Mouse (Mus musculus): Measurements from ENCODE around the gene Mecom. TPM values are rescaled to one million over a fixed set of nuclear protein-coding genes. Genes with fewer than 3 reads are reported as not detected.
"Not testable (repeated sequence)": the region's sequence is repeated elsewhere in the genome, so short reads cannot be mapped to it uniquely, and the experiment has no call there.

The Mecom gene
- polyA plus RNA-seq, 1 experiment: not detected

- no peaks in the 10 kb centered on the region for H3K9me3 ChIP-seq
- no peaks in the 10 kb centered on the region for H3K36me3 ChIP-seq (replicated peaks; ENCODE audit: low read length)
- TF ChIP-seq GATA1 (IDR thresholded peaks at IDR 0.05; ENCODE audit: borderline replicate concordance, low read length): no peak
- no peaks in the 10 kb centered on the region for H3K4me1 ChIP-seq
- H3K27me3 ChIP-seq (replicated peaks): no peaks in the 10 kb centered on the region
- H3K4me3 ChIP-seq (replicated peaks): no peak overlapping the region
Observed at GRCm38 (mm10) chr3:30234018-30234417, 313.8 kb downstream of the Mecom start.

- H3K36me3 ChIP-seq (replicated peaks; ENCODE audit: low read length): no peaks in the 10 kb centered on the region
- no peak for TF ChIP-seq FLI1 (IDR thresholded peaks at IDR 0.05; ENCODE audit: low read length)
- no peak for TF ChIP-seq GATA1 (IDR thresholded peaks at IDR 0.05; ENCODE audit: borderline replicate concordance, low read length)
- H3K4me1 ChIP-seq: no peaks in the 10 kb centered on the region
- H3K9me3 ChIP-seq: no peaks in the 10 kb centered on the region
- no peaks in the 10 kb centered on the region for H3K27me3 ChIP-seq (replicated peaks)
- H3K4me3 ChIP-seq (replicated peaks): no peak overlapping the region
Observed at GRCm38 (mm10) chr3:30227964-30228670, 319.7 kb downstream of the Mecom start.

- TF ChIP-seq GATA1 (IDR thresholded peaks at IDR 0.05; ENCODE audit: borderline replicate concordance, low read length) (no peak), FLI1 (IDR thresholded peaks at IDR 0.05; ENCODE audit: low read length) (no peak)
- Histone ChIP-seq H3K27me3 (replicated peaks) (no peaks in the 10 kb centered on the region), H3K36me3 (replicated peaks; ENCODE audit: low read length) (no peaks in the 10 kb centered on the region), H3K4me1 (no peaks in the 10 kb centered on the region), H3K4me3 (replicated peaks) (no peak overlapping the region), H3K9me3 (no peaks in the 10 kb centered on the region)
Observed at GRCm38 (mm10) chr3:30226928-30227370, 320.9 kb downstream of the Mecom start.

GRCm38 (mm10) chr3:30225200-30225599 lies 322.6 kb downstream of the Mecom start:
- not testable (repeated sequence) for H3K9me3 ChIP-seq; H3K4me3 ChIP-seq (replicated peaks); H3K36me3 ChIP-seq (replicated peaks; ENCODE audit: low read length); H3K27me3 ChIP-seq (replicated peaks); H3K4me1 ChIP-seq

- H3K27me3 ChIP-seq (replicated peaks): no peaks in the 10 kb centered on the region
- H3K36me3 ChIP-seq (replicated peaks; ENCODE audit: low read length): no peaks in the 10 kb centered on the region
- no peak for TF ChIP-seq GATA1 (IDR thresholded peaks at IDR 0.05; ENCODE audit: borderline replicate concordance, low read length)
- no peak for TF ChIP-seq FLI1 (IDR thresholded peaks at IDR 0.05; ENCODE audit: low read length)
- H3K9me3 ChIP-seq: no peaks in the 10 kb centered on the region
- H3K4me3 ChIP-seq (replicated peaks): no peak overlapping the region
- H3K4me1 ChIP-seq: no peaks in the 10 kb centered on the region
Observed at GRCm38 (mm10) chr3:30220701-30221412, 327.0 kb downstream of the Mecom start.

- Histone ChIP-seq H3K36me3 (replicated peaks; ENCODE audit: low read length) (no peaks in the 10 kb centered on the region), H3K27me3 (replicated peaks) (no peaks in the 10 kb centered on the region), H3K4me1 (no peaks in the 10 kb centered on the region), H3K4me3 (replicated peaks) (no peak overlapping the region), H3K9me3 (no peaks in the 10 kb centered on the region)
- TF ChIP-seq FLI1 (IDR thresholded peaks at IDR 0.05; ENCODE audit: low read length): no peak
- no peak for TF ChIP-seq GATA1 (IDR thresholded peaks at IDR 0.05; ENCODE audit: borderline replicate concordance, low read length)
Observed at GRCm38 (mm10) chr3:30219891-30220290, 327.9 kb downstream of the Mecom start.

- H3K9me3 ChIP-seq: no peaks in the 10 kb centered on the region
- H3K4me3 ChIP-seq (replicated peaks): no peak overlapping the region
- H3K36me3 ChIP-seq (replicated peaks; ENCODE audit: low read length): no peaks in the 10 kb centered on the region
- no peaks in the 10 kb centered on the region for H3K4me1 ChIP-seq
- no peak for TF ChIP-seq GATA1 (IDR thresholded peaks at IDR 0.05; ENCODE audit: borderline replicate concordance, low read length)
- TF ChIP-seq FLI1 (IDR thresholded peaks at IDR 0.05; ENCODE audit: low read length): no peak
- no peaks in the 10 kb centered on the region for H3K27me3 ChIP-seq (replicated peaks)
Observed at GRCm38 (mm10) chr3:30219190-30219884, 328.5 kb downstream of the Mecom start.

GRCm38 (mm10) chr3:30214607-30215006 lies 333.2 kb downstream of the Mecom start:
- Histone ChIP-seq H3K4me3 (replicated peaks) (no peak overlapping the region), H3K9me3 (no peaks in the 10 kb centered on the region), H3K4me1 (no peaks in the 10 kb centered on the region), H3K27me3 (replicated peaks) (no peaks in the 10 kb centered on the region), H3K36me3 (replicated peaks; ENCODE audit: low read length) (no peaks in the 10 kb centered on the region)
- TF ChIP-seq FLI1 (IDR thresholded peaks at IDR 0.05; ENCODE audit: low read length): no peak
- TF ChIP-seq GATA1 (IDR thresholded peaks at IDR 0.05; ENCODE audit: borderline replicate concordance, low read length): no peak

- Histone ChIP-seq H3K9me3 (no peaks in the 10 kb centered on the region), H3K36me3 (replicated peaks; ENCODE audit: low read length) (no peaks in the 10 kb centered on the region), H3K4me1 (no peaks in the 10 kb centered on the region), H3K4me3 (replicated peaks) (no peak overlapping the region), H3K27me3 (replicated peaks) (no peaks in the 10 kb centered on the region)
- no peak for TF ChIP-seq FLI1 (IDR thresholded peaks at IDR 0.05; ENCODE audit: low read length)
- no peak for TF ChIP-seq GATA1 (IDR thresholded peaks at IDR 0.05; ENCODE audit: borderline replicate concordance, low read length)
Observed at GRCm38 (mm10) chr3:30213540-30214170, 334.2 kb downstream of the Mecom start.

GRCm38 (mm10) chr3:30212802-30213201 lies 335.0 kb downstream of the Mecom start:
- no peaks in the 10 kb centered on the region for H3K36me3 ChIP-seq (replicated peaks; ENCODE audit: low read length)
- no peaks in the 10 kb centered on the region for H3K27me3 ChIP-seq (replicated peaks)
- H3K4me3 ChIP-seq (replicated peaks): no peak overlapping the region
- H3K9me3 ChIP-seq: no peaks in the 10 kb centered on the region
- TF ChIP-seq GATA1 (IDR thresholded peaks at IDR 0.05; ENCODE audit: borderline replicate concordance, low read length): no peak
- no peak for TF ChIP-seq FLI1 (IDR thresholded peaks at IDR 0.05; ENCODE audit: low read length)
- H3K4me1 ChIP-seq: no peaks in the 10 kb centered on the region
